Mouse (Mus musculus) adrenal gland, postnatal 25 days (tissue): ENCODE measurements around the gene Szrd1. TPM values are rescaled to one million over a fixed set of nuclear protein-coding genes. Genes with fewer than 3 reads are reported as not detected.
"Not testable (repeated sequence)": the region's sequence is repeated elsewhere in the genome, so short reads cannot be mapped to it uniquely, and the experiment has no call there.

Source experiments
- DNase-seq: peaks from one replicate; pipeline ENCODE4 v3.0.0; 2021; ENCODE audit warnings: mixed read lengths
- total RNA-seq: library from RNA; stranded (reverse); gene quantifications from 2 replicates; pipeline ENCODE4 v1.2.3, GENCODE M21; 2021

Gene Szrd1
- total RNA-seq, 1 experiment from 2014 or later: 115 TPM

- peak; percentile 94 for DNase-seq
Observed at GRCm38 (mm10) chr4:141147112-141148008, 7.8 kb upstream of the Szrd1 start, which contains the start of gene Fbxo42. TSS of gene Fbxo42 (plus strand) at chr4:141147913.

- DNase-seq: no peak
Observed at GRCm38 (mm10) chr4:141146491-141147033, 7.0 kb upstream of the Szrd1 start.

- not testable (repeated sequence) for DNase-seq
Observed at GRCm38 (mm10) chr4:141145124-141145523, 5.5 kb upstream of the Szrd1 start.

- peak; percentile 77 for DNase-seq
Observed at GRCm38 (mm10) chr4:141142285-141142811, 2.8 kb upstream of the Szrd1 start.

GRCm38 (mm10) chr4:141140967-141141366 lies 1.4 kb upstream of the Szrd1 start:
- DNase-seq: no peak

GRCm38 (mm10) chr4:141140354-141140753 lies 779 bp upstream of the Szrd1 start:
- DNase-seq: not testable (repeated sequence)

- no peak for DNase-seq
Observed at GRCm38 (mm10) chr4:141138425-141139115, 1.0 kb downstream of the Szrd1 start.

GRCm38 (mm10) chr4:141137740-141138139 lies 1.8 kb downstream of the Szrd1 start:
- not testable (repeated sequence) for DNase-seq

- no peak for DNase-seq
Observed at GRCm38 (mm10) chr4:141136126-141136525, 3.4 kb downstream of the Szrd1 start.

- no peak for DNase-seq
Observed at GRCm38 (mm10) chr4:141134751-141135530, 4.6 kb downstream of the Szrd1 start.

- DNase-seq: no peak
Observed at GRCm38 (mm10) chr4:141134031-141134441, 5.5 kb downstream of the Szrd1 start.

- DNase-seq: no peak
Observed at GRCm38 (mm10) chr4:141133227-141133626, 6.3 kb downstream of the Szrd1 start.

GRCm38 (mm10) chr4:141132191-141132590 lies 7.4 kb downstream of the Szrd1 start:
- no peak for DNase-seq

GRCm38 (mm10) chr4:141131531-141132061 lies 8.0 kb downstream of the Szrd1 start:
- DNase-seq: peak; percentile 39

- no peak for DNase-seq
Observed at GRCm38 (mm10) chr4:141130704-141131342, 8.8 kb downstream of the Szrd1 start.

- no peak for DNase-seq
Observed at GRCm38 (mm10) chr4:141129190-141129710, 10.3 kb downstream of the Szrd1 start.

- DNase-seq: no peak
Observed at GRCm38 (mm10) chr4:141123065-141123464, 16.5 kb downstream of the Szrd1 start.

GRCm38 (mm10) chr4:141122663-141123062 lies 16.9 kb downstream of the Szrd1 start:
- DNase-seq: no peak

- DNase-seq: peak; percentile 40
Observed at GRCm38 (mm10) chr4:141120700-141121099, 18.9 kb downstream of the Szrd1 start.

GRCm38 (mm10) chr4:141118691-141119090 lies 20.9 kb downstream of the Szrd1 start:
- no peak for DNase-seq

GRCm38 (mm10) chr4:141115398-141115797 lies 24.2 kb downstream of the Szrd1 start:
- DNase-seq: no peak
